Mouse (Mus musculus) liver, postnatal 0 days (tissue): ENCODE data around the gene Jade3. TPM values are rescaled to one million over a fixed set of nuclear protein-coding genes. Genes with fewer than 3 reads are reported as not detected.

Experiments used
- ATAC-seq: fragments of 200-750 bp; cut with Nextera tagmentation; 2 replicates; pipeline ENCODE4 v1.8.0; 2017; ENCODE audit warnings: mild to moderate bottlenecking, moderate library complexity
- DNase-seq: peaks from one replicate; pipeline ENCODE4 v3.0.0-alpha.2; 2016
- H3K27ac ChIP-seq: fragments of 300-500 bp; sonication (generic); 2 replicates; pipeline ENCODE4 v1.5.1; 2014; ENCODE audit warnings: antibody characterized with exemption, moderate library complexity, mild to moderate bottlenecking, low read depth
- H3K27me3 ChIP-seq: fragments of 300-500 bp; sonication (generic); 2 replicates; pipeline ENCODE4 v1.6.1; 2014; ENCODE audit warnings: low read length, control low read depth, mixed read lengths; ENCODE audit not compliant: insufficient read depth
- H3K36me3 ChIP-seq: fragments of 300-500 bp; sonication (generic); replicated peaks from 2 replicates; pipeline ENCODE4 v1.6.1; 2014; ENCODE audit warnings: mild to moderate bottlenecking, control low read depth, low read length, moderate library complexity, mixed read lengths; ENCODE audit not compliant: insufficient read depth
- H3K4me1 ChIP-seq: fragments of 300-500 bp; sonication (generic); 2 replicates; pipeline ENCODE4 v1.6.1; 2014; ENCODE audit warnings: antibody characterized with exemption, mild to moderate bottlenecking, control low read depth; ENCODE audit not compliant: insufficient read depth
- H3K4me2 ChIP-seq: fragments of 300-500 bp; sonication (generic); 2 replicates; pipeline ENCODE4 v1.6.1; 2014; ENCODE audit warnings: low read depth, mild to moderate bottlenecking, low read length, moderate library complexity, mixed read lengths
- H3K4me3 ChIP-seq: fragments of 300-500 bp; sonication (generic); 2 replicates; pipeline ENCODE4 v1.5.1; 2014; ENCODE audit warnings: low read depth, low read length
- H3K9ac ChIP-seq: fragments of 300-500 bp; sonication (generic); replicated peaks from 2 replicates; pipeline ENCODE4 v1.6.1; 2014; ENCODE audit warnings: mild to moderate bottlenecking, moderate library complexity
- H3K9me3 ChIP-seq: fragments of 300-500 bp; sonication (generic); 2 replicates; pipeline ENCODE4 v1.6.1; 2016; ENCODE audit warnings: mild to moderate bottlenecking, control low read depth, low read length, mixed read lengths
- CTCF ChIP-seq: sonication (generic); IDR thresholded peaks from 2 replicates; pipeline ENCODE4 v1.5.1; 2016; ENCODE audit warnings: antibody characterized with exemption, low read depth
- EP300 ChIP-seq: IDR thresholded peaks from 2 replicates; pipeline ENCODE4 v1.6.1; 2016; ENCODE audit warnings: antibody characterized with exemption, low read depth, mild to moderate bottlenecking
- WGBS: fragments of 180-500 bp; shearing (Covaris S2); extraction: QIAGEN DNeasy Blood & Tissue Kit; methylation state at CpG from one replicate; pipeline ENCODE4 v1.1.7; 2014; ENCODE audit not compliant: insufficient replicate concordance; 5-methylcytosine and 5-hydroxymethylcytosine counted together
- polyA plus RNA-seq: library from polyadenylated mRNA; unstranded; fragments of >200 nt; fragmentation: Nextera tagmentation; extraction: Ambion mirVana; gene quantifications from 2 replicates; pipeline ENCODE4 v1.2.1, GENCODE M21; 2015

The Jade3 gene
- polyA plus RNA-seq, 1 experiment from 2014 or later = 2.0 TPM

DNA sequence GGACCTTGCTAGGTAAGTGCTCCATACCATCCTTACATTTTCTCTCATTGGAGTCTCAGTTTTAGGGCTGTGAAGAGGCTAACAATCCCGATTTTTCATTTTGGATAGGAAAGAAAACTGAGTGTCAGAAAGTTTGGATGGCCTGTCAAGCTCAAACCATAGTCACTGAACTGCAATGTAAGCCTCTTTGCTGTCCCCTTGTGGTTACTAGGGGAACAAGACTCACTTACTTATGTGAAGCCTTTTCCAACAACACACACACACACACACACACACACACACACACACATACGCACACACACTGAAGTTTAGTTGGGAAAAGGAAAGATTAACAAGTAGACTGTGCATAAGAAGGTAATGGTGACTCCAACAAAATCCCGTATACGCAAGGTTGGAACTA is 21.4 kb upstream of the Jade3 start:
- H3K27ac ChIP-seq = no peak overlapping the region
- no peaks in the 10 kb centered on the region for H3K36me3 ChIP-seq
- H3K4me3 ChIP-seq = no peak overlapping the region
- H3K9ac ChIP-seq = no peak overlapping the region
- DNase-seq (no peak), ATAC-seq (no peak)
- TF ChIP-seq CTCF (peak; percentile 71), EP300 (no peak)
- H3K4me2 ChIP-seq = no peak overlapping the region
- WGBS = 62% methylated on average over 4 of the region's 4 CpGs
- H3K9me3 ChIP-seq = no peaks in the 10 kb centered on the region
- no peaks in the 10 kb centered on the region for H3K4me1 ChIP-seq
- H3K27me3 ChIP-seq = no peaks in the 10 kb centered on the region

DNA sequence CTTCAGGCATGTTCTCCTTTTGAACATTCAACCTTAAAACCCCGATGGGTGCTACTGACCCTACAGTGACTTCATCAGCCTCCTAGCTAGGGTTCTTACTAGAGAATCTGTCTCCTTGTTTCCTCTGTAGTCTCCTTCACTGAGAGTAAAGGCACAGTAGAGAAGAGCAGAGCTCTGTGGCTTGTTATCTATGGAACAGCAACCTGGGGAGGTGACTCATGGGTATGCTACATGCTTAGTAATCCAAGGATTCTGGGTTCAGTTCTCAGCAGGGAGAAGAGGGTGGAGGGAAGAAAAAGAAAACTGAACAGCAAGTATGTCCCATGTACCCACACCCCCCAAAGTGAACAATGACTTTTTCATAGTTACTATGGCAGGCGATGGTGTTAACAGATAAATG is 18.6 kb upstream of the Jade3 start:
- no peaks in the 10 kb centered on the region for H3K36me3 ChIP-seq
- WGBS = 90% methylated on average over 2 of the region's 2 CpGs
- no peak for ATAC-seq
- no peaks in the 10 kb centered on the region for H3K27me3 ChIP-seq
- H3K9ac ChIP-seq = no peak overlapping the region
- H3K27ac ChIP-seq = no peak overlapping the region
- no peaks in the 10 kb centered on the region for H3K9me3 ChIP-seq
- no peak overlapping the region for H3K4me3 ChIP-seq
- DNase-seq = no peak
- H3K4me2 ChIP-seq = no peak overlapping the region
- TF ChIP-seq EP300 (no peak), CTCF (no peak)
- no peaks in the 10 kb centered on the region for H3K4me1 ChIP-seq

DNA sequence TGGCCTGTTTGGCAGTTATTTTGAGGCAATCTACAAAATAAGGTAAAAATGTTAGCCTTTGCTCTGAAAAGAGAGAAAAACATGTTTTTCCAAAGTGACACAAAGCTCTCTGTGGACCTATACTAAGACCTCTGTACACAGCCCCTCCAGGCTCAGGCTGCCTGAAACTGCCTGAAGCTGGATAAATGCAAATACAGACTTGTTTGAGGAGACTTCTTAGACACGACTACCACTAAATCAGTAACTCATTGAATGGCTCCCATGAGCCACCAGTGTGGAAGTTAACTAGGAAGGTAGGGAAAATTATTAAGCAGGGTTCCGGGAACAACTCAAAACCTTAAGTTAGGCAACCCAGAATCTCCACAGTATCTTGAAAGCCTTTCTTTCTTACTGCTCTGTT is 17.8 kb upstream of the Jade3 start:
- Histone ChIP-seq H3K9me3 (no peaks in the 10 kb centered on the region), H3K27me3 (no peaks in the 10 kb centered on the region), H3K9ac (no peak overlapping the region), H3K27ac (no peak overlapping the region), H3K4me2 (no peak overlapping the region), H3K36me3 (no peaks in the 10 kb centered on the region), H3K4me3 (no peak overlapping the region), H3K4me1 (no peaks in the 10 kb centered on the region)
- ATAC-seq = peak; percentile 48
- no peak for DNase-seq
- WGBS = 65% methylated on average over 2 of the region's 2 CpGs
- TF ChIP-seq CTCF = no peak
- no peak for TF ChIP-seq EP300

DNA sequence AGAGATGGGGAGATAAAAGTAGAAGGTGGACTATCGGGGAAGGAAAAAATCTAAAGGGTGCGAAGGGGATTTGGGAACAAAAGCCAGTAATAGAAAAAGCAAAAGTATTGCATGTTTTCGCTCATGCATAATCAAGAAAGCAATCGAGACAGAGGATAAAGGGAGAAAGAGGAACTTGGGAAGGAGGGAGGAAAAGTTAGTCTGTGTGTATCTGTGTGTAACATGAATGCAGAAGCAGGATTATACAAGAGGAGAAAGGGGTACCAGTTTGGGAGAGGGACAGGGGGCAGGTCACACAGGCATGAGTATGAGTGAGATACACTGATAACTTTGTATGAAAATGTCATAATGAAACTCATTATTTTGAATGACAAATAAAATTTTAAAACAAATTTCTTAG is 14.1 kb upstream of the Jade3 start:
- Histone ChIP-seq H3K4me2 (no peak overlapping the region), H3K36me3 (no peaks in the 10 kb centered on the region), H3K9ac (no peak overlapping the region), H3K4me3 (no peak overlapping the region), H3K27me3 (no peaks in the 10 kb centered on the region), H3K4me1 (no peaks in the 10 kb centered on the region), H3K9me3 (no peaks in the 10 kb centered on the region), H3K27ac (no peak overlapping the region)
- TF ChIP-seq EP300 (no peak), CTCF (no peak)
- WGBS = 79% methylated on average over 4 of the region's 4 CpGs
- DNase-seq = no peak
- no peak for ATAC-seq

DNA sequence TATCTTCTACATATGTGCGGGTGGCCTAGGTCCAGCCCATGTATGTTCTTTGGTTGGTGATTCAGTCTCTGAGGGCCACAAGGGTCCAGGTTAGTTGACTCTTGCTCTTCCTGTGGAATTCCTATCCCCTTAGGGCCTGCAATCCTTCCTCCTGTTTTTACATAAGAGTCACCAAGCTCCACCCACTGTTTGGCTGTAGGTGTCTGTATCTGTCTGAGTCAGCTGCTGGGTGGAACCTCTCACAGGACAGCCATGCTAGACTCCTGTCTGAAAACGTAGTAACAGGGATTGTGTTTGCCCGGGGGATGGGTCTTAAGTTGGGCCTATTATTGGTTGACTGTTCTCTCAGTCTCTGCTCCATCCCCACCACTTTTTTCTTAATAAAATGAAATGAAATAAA is 13.3 kb upstream of the Jade3 start:
- TF ChIP-seq CTCF (no peak), EP300 (no peak)
- Histone ChIP-seq H3K4me1 (no peaks in the 10 kb centered on the region), H3K4me2 (no peak overlapping the region), H3K36me3 (no peaks in the 10 kb centered on the region), H3K27me3 (no peaks in the 10 kb centered on the region), H3K9ac (no peak overlapping the region), H3K9me3 (no peaks in the 10 kb centered on the region), H3K27ac (no peak overlapping the region), H3K4me3 (no peak overlapping the region)
- ATAC-seq (peak; percentile 66), DNase-seq (no peak)
- 76% methylated on average over 3 of the region's 3 CpGs for WGBS

DNA sequence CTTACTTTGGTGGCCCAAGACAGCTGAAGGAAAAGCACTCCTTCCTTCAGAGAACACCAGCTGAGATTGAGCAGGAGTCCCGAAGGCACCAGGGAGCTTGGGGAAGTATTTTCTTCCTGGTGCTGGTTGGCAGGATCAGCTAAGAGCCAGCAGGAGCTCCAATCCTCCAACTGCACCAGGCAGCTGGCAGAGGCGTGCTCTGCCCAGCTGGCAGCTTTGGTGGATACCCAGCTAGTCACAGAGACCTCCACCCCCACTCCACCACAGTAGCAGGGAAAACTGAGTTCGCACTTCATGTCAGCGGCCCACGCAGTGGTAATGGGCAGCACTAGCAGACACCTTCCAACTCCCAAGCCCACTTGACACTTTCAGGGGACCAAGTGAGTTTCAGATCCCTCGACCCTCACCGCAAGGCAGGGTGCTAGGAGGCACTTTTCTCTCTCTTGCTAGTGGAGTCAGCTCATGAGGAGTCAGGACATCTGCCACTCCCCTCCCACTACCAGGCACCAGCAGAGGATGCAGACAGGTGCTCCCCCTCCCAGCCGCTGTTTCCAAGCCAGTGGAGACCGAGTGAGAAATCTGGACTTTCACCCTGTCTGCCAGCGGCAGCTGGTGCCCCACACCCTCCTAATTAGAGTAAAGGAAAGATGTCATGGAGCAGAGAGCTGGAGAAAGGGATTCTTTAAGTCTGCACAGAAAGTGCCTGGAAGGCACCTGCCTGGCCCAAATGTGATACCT is 10.4 kb upstream of the Jade3 start:
- H3K27me3 ChIP-seq = no peaks in the 10 kb centered on the region
- 70% methylated on average over 10 of the region's 10 CpGs for WGBS
- DNase-seq = peak; percentile 38
- ATAC-seq = peak; percentile 70
- no peak overlapping the region for H3K4me3 ChIP-seq
- no peak overlapping the region for H3K4me2 ChIP-seq
- no peaks in the 10 kb centered on the region for H3K36me3 ChIP-seq
- H3K4me1 ChIP-seq = no peaks in the 10 kb centered on the region
- no peak overlapping the region for H3K27ac ChIP-seq
- TF ChIP-seq EP300 (no peak), CTCF (no peak)
- no peaks in the 10 kb centered on the region for H3K9me3 ChIP-seq
- no peak overlapping the region for H3K9ac ChIP-seq
